Mouse (Mus musculus) hindbrain, embryonic 11.5 days (tissue): ENCODE data around the gene Brd2. TPM values are rescaled to one million over a fixed set of nuclear protein-coding genes. Genes with fewer than 3 reads are reported as not detected.

Source experiments
- ATAC-seq: fragments of 200-750 bp; cut with Nextera tagmentation; 2 replicates; pipeline ENCODE4 v1.8.0; 2017; ENCODE audit warnings: mild to moderate bottlenecking, moderate TSS enrichment, moderate library complexity; ENCODE audit not compliant: low FRiP score
- DNase-seq: peaks from one replicate; pipeline ENCODE4 v3.0.0-alpha.2; 2015; ENCODE audit warnings: low spot score
- H3K27ac ChIP-seq: fragments of 300-500 bp; sonication (generic); 2 replicates; pipeline ENCODE4 v1.5.1; 2014; ENCODE audit warnings: mild to moderate bottlenecking, low read depth, low read length
- H3K27me3 ChIP-seq: fragments of 300-500 bp; sonication (generic); 2 replicates; pipeline ENCODE4 v1.6.1; 2014; ENCODE audit warnings: mild to moderate bottlenecking, low read length, moderate library complexity, mixed read lengths; ENCODE audit not compliant: control insufficient read depth, insufficient read depth
- H3K36me3 ChIP-seq: fragments of 300-500 bp; sonication (generic); 2 replicates; pipeline ENCODE4 v1.6.1; 2014; ENCODE audit warnings: mild to moderate bottlenecking, low read length, moderate library complexity, mixed read lengths; ENCODE audit not compliant: control insufficient read depth, insufficient read depth
- H3K4me1 ChIP-seq: fragments of 300-500 bp; sonication (generic); replicated peaks from 2 replicates; pipeline ENCODE4 v1.6.1; 2014; ENCODE audit warnings: low read length, mixed read lengths; ENCODE audit not compliant: control insufficient read depth, insufficient read depth
- H3K4me2 ChIP-seq: fragments of 300-500 bp; sonication (generic); replicated peaks from 2 replicates; pipeline ENCODE4 v1.6.1; 2014; ENCODE audit warnings: mild to moderate bottlenecking, low read depth, low read length
- H3K4me3 ChIP-seq: fragments of 300-500 bp; sonication (generic); 2 replicates; pipeline ENCODE4 v1.5.1; 2014; ENCODE audit warnings: low read depth, low read length
- H3K9ac ChIP-seq: fragments of 300-500 bp; sonication (generic); 2 replicates; pipeline ENCODE4 v1.6.1; 2014; ENCODE audit warnings: low read depth, low read length
- H3K9me3 ChIP-seq: fragments of 300-500 bp; sonication (generic); 2 replicates; pipeline ENCODE4 v1.6.1; 2016; ENCODE audit warnings: low read length; ENCODE audit not compliant: control insufficient read depth
- WGBS: fragments of 180-500 bp; shearing (Covaris S2); extraction: QIAGEN DNeasy Blood & Tissue Kit; methylation state at CpG from one replicate; pipeline ENCODE4 v1.1.7; 2014; 5-methylcytosine and 5-hydroxymethylcytosine counted together
- polyA plus RNA-seq: library from polyadenylated mRNA; unstranded; fragments of >200 nt; fragmentation: Nextera tagmentation; extraction: Ambion mirVana; gene quantifications from 2 replicates; pipeline ENCODE4 v1.2.1, GENCODE M21; 2014

Brd2 gene
- polyA plus RNA-seq, 1 experiment from 2014 or later = 159 TPM

DNA sequence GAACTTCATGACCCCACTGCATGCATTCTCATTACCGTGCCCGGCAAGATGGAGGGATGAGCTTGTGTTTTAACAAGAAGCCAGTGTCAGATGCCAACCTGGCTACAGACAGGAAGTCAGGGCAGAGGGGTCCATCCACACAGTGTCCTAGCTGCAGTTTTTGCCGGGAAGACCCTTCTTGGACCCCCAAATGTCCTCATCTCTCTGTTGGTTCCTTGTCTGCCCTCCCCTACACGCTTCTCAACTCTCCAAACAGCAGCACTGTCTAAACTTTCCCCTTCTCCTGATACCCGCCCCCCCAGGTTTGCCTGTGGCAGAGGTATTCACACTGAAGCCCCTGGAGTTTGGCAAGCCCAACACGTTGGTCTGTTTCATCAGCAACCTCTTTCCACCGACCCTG is 15.2 kb upstream of the Brd2 start:
- no peak overlapping the region for H3K4me2 ChIP-seq
- H3K4me1 ChIP-seq = 0 out of 2 replicates have a peak, but pooled peaks cover 6% of the 10 kb centered on the region
- peaks cover 29% of the 10 kb centered on the region for H3K27me3 ChIP-seq
- H3K27ac ChIP-seq = no peak overlapping the region
- no peaks in the 10 kb centered on the region for H3K36me3 ChIP-seq
- no peaks in the 10 kb centered on the region for H3K9me3 ChIP-seq
- H3K9ac ChIP-seq = no peak overlapping the region
- DNase-seq (no peak), ATAC-seq (no peak)
- H3K4me3 ChIP-seq = no peak overlapping the region
- 63% methylated on average over 7 of the region's 7 CpGs for WGBS

- Histone ChIP-seq H3K9ac (no peak overlapping the region), H3K9me3 (no peaks in the 10 kb centered on the region), H3K36me3 (no peaks in the 10 kb centered on the region), H3K27ac (no peak overlapping the region), H3K4me1 (0 out of 2 replicates have a peak, but pooled peaks cover 6% of the 10 kb centered on the region), H3K4me2 (peak overlapping the region; percentile 71), H3K4me3 (peak overlapping the region; percentile 23), H3K27me3 (peaks cover 22% of the 10 kb centered on the region)
- ATAC-seq (peak; percentile 97), DNase-seq (peak; percentile 100)
- 7% methylated on average over 31 of the region's 31 CpGs for WGBS
Measured at GRCm38 (mm10) chr17:34135297-34136224, 13.1 kb upstream of the Brd2 start.

GRCm38 (mm10) chr17:34134451-34134850 is 12.0 kb upstream of the Brd2 start:
- Histone ChIP-seq H3K4me3 (no peak overlapping the region), H3K36me3 (no peaks in the 10 kb centered on the region), H3K4me1 (0 out of 2 replicates have a peak, but pooled peaks cover 3% of the 10 kb centered on the region), H3K4me2 (no peak overlapping the region), H3K9ac (no peak overlapping the region), H3K27ac (no peak overlapping the region), H3K9me3 (no peaks in the 10 kb centered on the region), H3K27me3 (peaks cover 18% of the 10 kb centered on the region)
- 91% methylated on average over 3 of the region's 3 CpGs for WGBS
- no peak for ATAC-seq
- DNase-seq = no peak

DNA sequence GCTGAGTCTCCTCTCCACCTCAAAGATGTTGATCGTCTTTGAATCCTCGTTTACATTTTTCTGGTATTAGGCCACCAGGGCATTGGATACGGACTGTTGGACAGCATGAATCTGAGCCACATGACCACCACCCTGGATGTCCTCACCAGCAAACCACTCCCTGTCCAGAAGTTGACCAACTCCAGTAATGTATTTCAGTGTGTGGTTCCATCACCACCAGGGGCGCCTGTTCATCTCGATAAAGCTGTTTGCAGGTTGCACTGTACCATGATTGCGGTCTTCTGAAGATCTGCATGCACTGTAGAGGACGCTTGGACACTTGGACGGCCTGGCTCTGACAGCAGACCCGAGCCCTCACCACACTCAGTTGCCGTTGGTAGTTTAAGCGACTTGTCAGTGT is 10.9 kb upstream of the Brd2 start:
- ATAC-seq (no peak), DNase-seq (no peak)
- 0 out of 2 replicates have a peak, but pooled peaks cover 4% of the 10 kb centered on the region for H3K4me1 ChIP-seq
- no peaks in the 10 kb centered on the region for H3K9me3 ChIP-seq
- H3K27ac ChIP-seq = no peak overlapping the region
- peaks cover 11% of the 10 kb centered on the region for H3K27me3 ChIP-seq
- 83% methylated on average over 11 of the region's 11 CpGs for WGBS
- H3K4me3 ChIP-seq = no peak overlapping the region
- no peaks in the 10 kb centered on the region for H3K36me3 ChIP-seq
- H3K9ac ChIP-seq = no peak overlapping the region
- no peak overlapping the region for H3K4me2 ChIP-seq

- H3K4me2 ChIP-seq = no peak overlapping the region
- 78% methylated on average over 7 of the region's 7 CpGs for WGBS
- DNase-seq = no peak
- H3K9ac ChIP-seq = no peak overlapping the region
- peaks cover 6% of the 10 kb centered on the region; the same call in 1 of the 2 replicates for H3K27me3 ChIP-seq
- H3K4me1 ChIP-seq = 0 out of 2 replicates have a peak, but pooled peaks cover 4% of the 10 kb centered on the region
- H3K9me3 ChIP-seq = no peaks in the 10 kb centered on the region
- no peak overlapping the region for H3K4me3 ChIP-seq
- H3K27ac ChIP-seq = no peak overlapping the region
- ATAC-seq = no peak
- H3K36me3 ChIP-seq = no peaks in the 10 kb centered on the region
Measured at GRCm38 (mm10) chr17:34131911-34132310, 9.5 kb upstream of the Brd2 start.

DNA sequence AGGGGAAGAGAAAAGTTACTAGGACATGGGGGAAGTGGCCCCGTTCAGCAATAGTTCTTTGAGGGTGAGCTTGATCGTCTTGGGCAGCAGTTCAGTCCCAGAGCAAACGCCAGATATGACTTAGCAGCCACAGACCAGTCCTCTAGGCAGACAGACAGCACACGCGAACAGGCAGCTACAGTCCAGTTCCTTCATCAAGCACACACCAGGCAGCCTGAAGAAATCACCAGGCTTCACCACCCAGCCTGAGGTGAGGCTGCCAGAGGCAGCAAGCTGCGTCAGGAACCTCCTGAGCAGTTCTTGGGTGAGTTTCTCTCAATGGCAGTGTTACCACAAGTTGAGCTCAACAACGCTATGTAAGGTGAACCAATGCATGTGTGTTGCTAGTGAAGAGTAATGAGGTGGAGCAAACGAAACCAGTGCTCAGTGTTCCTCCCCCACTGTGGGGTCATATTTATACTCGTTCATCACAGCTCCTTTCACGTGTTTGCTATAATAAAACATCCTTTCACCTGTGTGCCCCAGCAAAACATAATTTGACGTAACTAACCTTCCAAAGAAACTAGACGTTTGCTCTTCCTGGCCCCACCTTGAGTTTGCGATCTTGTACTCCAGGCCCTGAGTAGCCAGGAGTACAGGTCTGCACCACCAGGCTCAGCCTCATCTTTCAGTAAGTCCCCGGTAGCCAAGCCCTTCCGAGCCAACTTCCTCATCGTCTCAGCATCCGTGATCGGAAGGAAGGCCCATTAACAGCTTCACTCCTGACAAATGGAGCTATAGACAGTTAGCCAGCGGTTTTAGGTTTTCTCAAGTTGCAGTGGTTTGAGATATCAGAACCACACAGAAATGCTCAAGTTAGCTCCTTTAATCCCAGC is 7.9 kb upstream of the Brd2 start:
- Histone ChIP-seq H3K4me3 (no peak overlapping the region), H3K27ac (no peak overlapping the region)

GRCm38 (mm10) chr17:34128944-34129791 is 6.7 kb upstream of the Brd2 start:
- Histone ChIP-seq H3K27me3 (no peaks in the 10 kb centered on the region), H3K9me3 (no peaks in the 10 kb centered on the region), H3K4me1 (0 out of 2 replicates have a peak, but pooled peaks cover 2% of the 10 kb centered on the region), H3K36me3 (no peaks in the 10 kb centered on the region), H3K27ac (no peak overlapping the region), H3K4me2 (0 out of 2 replicates have a peak overlapping the region, but pooled peaks have one; percentile 1), H3K9ac (no peak overlapping the region), H3K4me3 (no peak overlapping the region)
- WGBS = 22% methylated on average over 18 of the region's 18 CpGs
- DNase-seq (no peak), ATAC-seq (no peak)

More for the DNA sequence above, 7.9 kb upstream of the Brd2 start:
- Histone ChIP-seq H3K36me3 (no peaks in the 10 kb centered on the region), H3K9me3 (no peaks in the 10 kb centered on the region), H3K27me3 (no peaks in the 10 kb centered on the region), H3K4me1 (0 out of 2 replicates have a peak, but pooled peaks cover 2% of the 10 kb centered on the region), H3K9ac (no peak overlapping the region), H3K4me2 (no peak overlapping the region)
- ATAC-seq = no peak
- 88% methylated on average over 19 of the region's 19 CpGs for WGBS
- DNase-seq = no peak
